Mouse (Mus musculus) intestine, postnatal 0 days (tissue): ENCODE results near the gene Itk. TPM values are rescaled to one million over a fixed set of nuclear protein-coding genes. Genes with fewer than 3 reads are reported as not detected.

ENCODE experiments used
- ATAC-seq: fragments of 200-750 bp; cut with Nextera tagmentation; 2 replicates; pipeline ENCODE4 v1.8.0; 2017; ENCODE audit warnings: mild to moderate bottlenecking, moderate TSS enrichment, moderate library complexity
- H3K27ac ChIP-seq: fragments of 300-500 bp; sonication (generic); 2 replicates; pipeline ENCODE4 v1.5.1; 2014; ENCODE audit warnings: mild to moderate bottlenecking, low read depth, low read length, moderate library complexity
- H3K27me3 ChIP-seq: fragments of 300-500 bp; sonication (generic); replicated peaks from 2 replicates; pipeline ENCODE4 v1.6.1; 2014; ENCODE audit warnings: low read length, mixed read lengths; ENCODE audit not compliant: control insufficient read depth, insufficient read depth
- H3K36me3 ChIP-seq: fragments of 300-500 bp; sonication (generic); 2 replicates; pipeline ENCODE4 v1.6.1; 2014; ENCODE audit warnings: mild to moderate bottlenecking, moderate library complexity; ENCODE audit not compliant: control insufficient read depth, insufficient read depth
- H3K4me1 ChIP-seq: fragments of 300-500 bp; sonication (generic); replicated peaks from 2 replicates; pipeline ENCODE4 v1.6.1; 2014; ENCODE audit warnings: antibody characterized with exemption, low read length, mixed read lengths; ENCODE audit not compliant: control insufficient read depth, insufficient read depth
- H3K4me2 ChIP-seq: fragments of 300-500 bp; sonication (generic); replicated peaks from 2 replicates; pipeline ENCODE4 v1.6.1; 2014; ENCODE audit warnings: low read depth, mild to moderate bottlenecking, moderate library complexity
- H3K4me3 ChIP-seq: fragments of 300-500 bp; sonication (generic); 2 replicates; pipeline ENCODE4 v1.5.1; 2014; ENCODE audit warnings: low read depth, low read length
- H3K9ac ChIP-seq: fragments of 300-500 bp; sonication (generic); 2 replicates; pipeline ENCODE4 v1.6.1; 2014; ENCODE audit warnings: mild to moderate bottlenecking, low read depth, low read length
- H3K9me3 ChIP-seq: fragments of 300-500 bp; sonication (generic); 2 replicates; pipeline ENCODE4 v1.6.1; 2016; ENCODE audit warnings: mixed run types; ENCODE audit not compliant: control insufficient read depth
- CTCF ChIP-seq: sonication (generic); IDR thresholded peaks from 2 replicates; pipeline ENCODE4 v1.5.1; 2016; ENCODE audit warnings: low read depth, mild to moderate bottlenecking, control low read depth, antibody characterized with exemption, moderate library complexity
- WGBS: fragments of 180-500 bp; shearing (Covaris S2); extraction: QIAGEN DNeasy Blood & Tissue Kit; methylation state at CpG from one replicate; pipeline ENCODE4 v1.1.7; 2014; 5-methylcytosine and 5-hydroxymethylcytosine counted together
- polyA plus RNA-seq: library from polyadenylated mRNA; unstranded; fragments of >200 nt; fragmentation: Nextera tagmentation; extraction: Ambion mirVana; gene quantifications from 2 replicates; pipeline ENCODE4 v1.2.1, GENCODE M21; 2015

The Itk gene
- polyA plus RNA-seq, 1 experiment from 2014 or later, result 0.09 TPM

DNA sequence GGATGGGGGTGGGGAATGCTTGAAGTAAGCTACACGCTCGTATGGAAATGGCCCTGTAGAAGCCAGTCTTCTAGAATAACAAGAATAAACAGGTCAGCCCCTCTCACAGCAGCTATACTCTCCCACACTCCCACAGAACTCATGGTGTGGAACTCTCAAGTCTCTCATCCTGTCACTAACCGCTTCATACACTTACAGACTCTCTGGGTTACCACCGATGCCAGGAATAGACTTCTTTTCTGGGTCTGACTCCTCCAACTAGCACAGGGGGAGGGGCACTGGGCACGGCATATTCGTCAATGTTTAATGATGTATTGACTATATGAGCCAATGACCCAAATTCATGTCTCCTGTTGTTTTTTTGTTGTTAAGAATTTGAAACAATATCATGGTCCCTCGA is 82.5 kb downstream of the Itk start:
- H3K27me3 ChIP-seq, result peaks cover 8% of the 10 kb centered on the region
- ATAC-seq, result no peak
- H3K4me2 ChIP-seq, result no peak overlapping the region
- H3K9ac ChIP-seq, result no peak overlapping the region
- no peak overlapping the region for H3K27ac ChIP-seq
- H3K4me1 ChIP-seq, result no peaks in the 10 kb centered on the region
- no peak for TF ChIP-seq CTCF
- no peaks in the 10 kb centered on the region for H3K9me3 ChIP-seq
- no peak overlapping the region for H3K4me3 ChIP-seq
- 85% methylated on average over 7 of the region's 7 CpGs for WGBS
- no peaks in the 10 kb centered on the region for H3K36me3 ChIP-seq

DNA sequence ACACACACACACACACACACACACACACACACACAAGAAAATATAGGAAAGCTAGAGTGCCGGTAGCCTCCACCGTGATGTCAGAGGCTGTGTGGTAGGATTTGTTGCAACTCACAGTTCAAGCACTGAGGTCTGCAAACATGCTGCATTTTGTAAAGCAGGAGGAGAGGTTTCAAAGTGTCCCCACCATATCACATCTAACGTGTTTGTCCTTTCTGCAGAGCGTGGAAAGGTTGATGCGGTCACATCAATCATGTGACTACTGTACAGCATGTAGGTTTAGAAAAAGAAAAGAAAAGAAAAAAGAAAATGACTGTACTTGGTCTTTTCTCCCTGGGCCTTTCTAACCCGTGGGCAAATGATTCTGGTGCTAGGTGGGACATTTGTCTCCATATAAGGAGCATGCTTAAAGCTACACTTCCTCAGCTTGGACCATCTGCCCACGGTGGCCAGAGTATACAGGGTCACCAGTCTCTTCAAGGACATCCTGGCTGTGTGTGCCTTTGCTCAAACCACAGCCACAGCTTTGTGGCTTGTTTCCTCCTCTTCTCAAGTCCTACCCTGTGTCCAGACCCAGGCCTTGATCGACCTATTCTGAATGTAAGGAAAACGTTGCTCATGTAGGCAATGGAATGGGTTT is 83.3 kb downstream of the Itk start:
- H3K36me3 ChIP-seq, result no peaks in the 10 kb centered on the region
- peaks cover under 1% of the 10 kb centered on the region; the same call in 1 of the 2 replicates for H3K27me3 ChIP-seq
- ATAC-seq, result no peak
- 79% methylated on average over 9 of the region's 9 CpGs for WGBS
- H3K27ac ChIP-seq, result no peak overlapping the region
- TF ChIP-seq CTCF, result no peak
- H3K9ac ChIP-seq, result no peak overlapping the region
- no peaks in the 10 kb centered on the region for H3K4me1 ChIP-seq
- H3K4me2 ChIP-seq, result no peak overlapping the region
- H3K9me3 ChIP-seq, result no peaks in the 10 kb centered on the region
- H3K4me3 ChIP-seq, result no peak overlapping the region

DNA sequence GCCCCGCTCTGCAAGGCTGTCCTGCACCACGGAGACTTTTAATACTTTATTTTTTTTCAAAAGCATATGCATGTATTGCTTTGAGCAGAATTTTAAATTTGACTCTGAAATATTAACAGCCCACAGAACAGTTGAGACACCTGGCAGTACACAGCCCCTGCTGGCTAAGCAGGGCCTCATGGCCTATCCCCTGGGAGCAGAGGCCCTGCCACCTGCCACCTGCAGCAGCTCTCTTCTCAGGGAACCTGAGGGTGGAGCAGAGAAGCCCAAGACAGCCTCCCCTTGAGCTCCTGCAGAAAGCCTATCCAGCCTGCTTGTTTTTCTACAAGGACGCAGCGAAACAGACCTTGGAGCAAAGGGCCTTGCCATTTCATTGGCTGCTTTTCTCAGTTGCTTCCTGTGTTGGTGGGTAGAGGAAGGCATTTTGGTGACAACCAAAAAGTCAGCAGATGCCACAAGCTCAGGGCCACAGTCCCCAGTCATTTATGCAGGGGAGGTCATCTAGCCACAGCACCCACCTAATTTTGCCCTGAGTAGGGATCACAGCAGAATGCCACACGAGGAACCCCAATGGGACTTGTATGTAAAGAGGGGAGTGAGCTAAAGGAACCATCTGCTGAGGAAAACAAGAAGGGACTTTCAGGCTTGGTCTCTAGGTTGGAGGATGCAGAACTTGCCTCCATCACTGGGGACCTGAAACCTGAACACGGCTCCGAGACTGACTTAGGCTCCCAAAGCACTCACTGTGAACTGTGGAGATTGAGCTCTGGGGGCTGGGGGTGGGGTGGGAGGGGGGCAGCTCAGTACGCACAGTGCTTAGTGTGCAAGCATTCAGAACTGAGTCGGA is 84.2 kb downstream of the Itk start:
- Histone ChIP-seq H3K9me3 (no peaks in the 10 kb centered on the region), H3K4me3 (no peak overlapping the region), H3K4me2 (no peak overlapping the region), H3K27me3 (no peaks in the 10 kb centered on the region), H3K9ac (no peak overlapping the region), H3K36me3 (no peaks in the 10 kb centered on the region), H3K27ac (no peak overlapping the region), H3K4me1 (no peaks in the 10 kb centered on the region)
- no peak for TF ChIP-seq CTCF
- ATAC-seq, result no peak
- WGBS, result 85% methylated on average over 8 of the region's 9 CpGs

DNA sequence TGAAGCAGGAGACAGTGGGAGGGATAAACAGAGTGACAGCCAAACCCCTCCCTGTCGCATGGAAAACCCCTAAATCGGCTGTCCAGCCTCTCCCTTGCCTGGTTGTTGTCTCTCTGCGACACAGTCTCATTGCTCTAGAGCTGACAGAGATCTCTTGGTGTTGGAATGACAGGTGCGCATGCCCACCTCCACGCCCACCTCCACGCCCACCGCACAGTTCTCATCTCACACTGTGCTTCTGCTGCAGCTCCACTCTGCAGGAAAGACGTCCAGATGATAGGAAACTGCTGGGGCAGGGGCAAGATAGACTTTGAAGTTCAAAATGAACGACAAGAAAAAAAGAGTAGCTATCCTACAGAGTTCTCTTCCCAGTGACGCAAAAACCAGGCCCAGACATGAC is 85.2 kb downstream of the Itk start:
- Histone ChIP-seq H3K36me3 (no peaks in the 10 kb centered on the region), H3K9me3 (no peaks in the 10 kb centered on the region), H3K4me1 (no peaks in the 10 kb centered on the region), H3K27me3 (no peaks in the 10 kb centered on the region), H3K9ac (no peak overlapping the region), H3K4me3 (no peak overlapping the region), H3K4me2 (no peak overlapping the region), H3K27ac (no peak overlapping the region)
- TF ChIP-seq CTCF, result no peak
- ATAC-seq, result no peak
- WGBS, result 68% methylated on average over 10 of the region's 10 CpGs

DNA sequence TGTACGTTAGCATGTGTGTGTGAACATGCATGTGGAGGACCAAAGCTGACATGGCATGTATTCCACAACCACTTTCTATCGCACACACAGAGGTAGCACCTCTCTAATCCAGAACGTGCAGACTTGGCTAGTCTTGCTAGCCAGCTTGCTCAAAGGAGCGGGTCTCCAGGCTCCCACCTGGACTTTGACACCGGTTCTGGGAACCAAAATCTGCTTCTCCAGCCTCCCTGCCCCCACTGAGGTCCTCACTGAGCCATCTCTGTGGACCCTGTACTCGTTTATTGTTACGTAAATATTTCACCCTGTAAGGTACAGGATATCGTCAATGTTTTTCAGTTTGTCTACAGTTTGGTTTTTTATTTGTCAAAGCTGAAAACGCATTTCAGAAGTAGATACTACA is 86.8 kb downstream of the Itk start:
- no peak overlapping the region for H3K9ac ChIP-seq

DNA sequence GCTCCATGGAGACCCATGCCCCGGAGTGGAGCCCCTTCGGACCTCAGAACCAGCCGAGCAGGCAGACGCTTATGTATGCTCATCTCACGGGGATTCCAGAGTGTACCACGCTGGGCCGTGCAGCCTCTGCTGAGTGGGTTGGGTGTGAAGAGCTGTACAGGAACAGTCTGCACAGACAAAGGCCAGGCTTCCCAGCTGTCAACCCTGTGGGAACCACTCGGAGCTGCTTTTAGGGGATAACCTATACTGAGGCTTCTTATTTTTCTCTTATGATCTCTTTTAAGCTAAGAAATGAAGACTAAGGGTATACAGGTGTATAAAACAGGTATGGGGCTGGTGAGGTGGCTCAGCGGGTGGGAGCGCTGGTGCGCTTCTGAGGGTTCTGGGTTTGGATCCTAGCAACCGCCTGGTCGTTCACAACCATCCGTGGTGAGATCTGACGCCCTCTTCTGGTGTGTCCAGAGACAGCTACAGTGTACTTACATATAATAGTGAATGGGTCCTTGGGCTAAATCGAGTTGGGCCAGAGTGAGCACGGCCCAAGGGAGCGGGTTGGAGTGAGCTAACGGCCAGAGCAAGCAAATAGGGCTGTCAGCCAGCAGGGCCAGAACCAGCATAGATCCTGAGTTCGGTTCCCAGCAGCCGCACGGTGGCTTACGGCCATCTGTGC is 87.6 kb downstream of the Itk start:
- Histone ChIP-seq H3K4me1 (no peaks in the 10 kb centered on the region), H3K27ac (no peak overlapping the region), H3K4me2 (no peak overlapping the region), H3K36me3 (no peaks in the 10 kb centered on the region), H3K9ac (no peak overlapping the region), H3K27me3 (no peaks in the 10 kb centered on the region), H3K9me3 (no peaks in the 10 kb centered on the region), H3K4me3 (no peak overlapping the region)
- 90% methylated on average over 23 of the region's 23 CpGs for WGBS
- no peak for TF ChIP-seq CTCF
- no peak for ATAC-seq

More for the DNA sequence above, 86.8 kb downstream of the Itk start:
- Histone ChIP-seq H3K27me3 (no peaks in the 10 kb centered on the region), H3K4me3 (no peak overlapping the region), H3K9me3 (no peaks in the 10 kb centered on the region), H3K27ac (no peak overlapping the region), H3K36me3 (no peaks in the 10 kb centered on the region), H3K4me1 (no peaks in the 10 kb centered on the region), H3K4me2 (no peak overlapping the region)
- no peak for TF ChIP-seq CTCF
- 68% methylated on average over 9 of the region's 9 CpGs for WGBS
- no peak for ATAC-seq
